Mouse (Mus musculus) kidney, embryonic 15.5 days (tissue): ENCODE data around the gene Cnn3. TPM values are rescaled to one million over a fixed set of nuclear protein-coding genes. Genes with fewer than 3 reads are reported as not detected.

Experiments used
- ATAC-seq: fragments of 200-750 bp; cut with Nextera tagmentation; replicated peaks from 2 replicates; pipeline ENCODE4 v1.8.0; 2017; ENCODE audit warnings: moderate TSS enrichment; ENCODE audit not compliant: low FRiP score
- H3K27ac ChIP-seq: fragments of 300-500 bp; sonication (generic); 2 replicates; pipeline ENCODE4 v1.5.1; 2015; ENCODE audit warnings: mild to moderate bottlenecking, inconsistent platforms
- H3K27me3 ChIP-seq: fragments of 300-500 bp; sonication (generic); 2 replicates; pipeline ENCODE4 v1.6.1; 2015; ENCODE audit warnings: inconsistent platforms
- H3K36me3 ChIP-seq: fragments of 300-500 bp; sonication (generic); 2 replicates; pipeline ENCODE4 v1.6.1; 2015; ENCODE audit warnings: inconsistent platforms
- H3K4me1 ChIP-seq: fragments of 300-500 bp; sonication (generic); 2 replicates; pipeline ENCODE4 v1.6.1; 2015; ENCODE audit warnings: inconsistent platforms
- H3K4me2 ChIP-seq: fragments of 300-500 bp; sonication (generic); 2 replicates; pipeline ENCODE4 v1.6.1; 2015; ENCODE audit warnings: moderate library complexity, mild to moderate bottlenecking, inconsistent platforms
- H3K4me3 ChIP-seq: fragments of 300-500 bp; sonication (generic); replicated peaks from 2 replicates; pipeline ENCODE4 v1.5.1; 2015; ENCODE audit warnings: mild to moderate bottlenecking, inconsistent platforms
- H3K9ac ChIP-seq: fragments of 300-500 bp; sonication (generic); 2 replicates; pipeline ENCODE4 v1.6.1; 2015; ENCODE audit warnings: mild to moderate bottlenecking, inconsistent platforms
- H3K9me3 ChIP-seq: fragments of 300-500 bp; sonication (generic); replicated peaks from 2 replicates; pipeline ENCODE4 v1.6.1; 2016; ENCODE audit warnings: inconsistent platforms
- WGBS: fragments of 180-500 bp; shearing (Covaris S2); methylation state at CpG from one replicate; pipeline ENCODE4 v1.1.7; 2015; ENCODE audit warnings: mixed read lengths; 5-methylcytosine and 5-hydroxymethylcytosine counted together
- polyA plus RNA-seq: library from polyadenylated mRNA; unstranded; fragments of >200 nt; fragmentation: Nextera tagmentation; extraction: Ambion mirVana; gene quantifications from 2 replicates; pipeline ENCODE4 v1.2.1, GENCODE M21; 2015

Cnn3 gene
- polyA plus RNA-seq, 1 experiment from 2014 or later = 612 TPM

DNA sequence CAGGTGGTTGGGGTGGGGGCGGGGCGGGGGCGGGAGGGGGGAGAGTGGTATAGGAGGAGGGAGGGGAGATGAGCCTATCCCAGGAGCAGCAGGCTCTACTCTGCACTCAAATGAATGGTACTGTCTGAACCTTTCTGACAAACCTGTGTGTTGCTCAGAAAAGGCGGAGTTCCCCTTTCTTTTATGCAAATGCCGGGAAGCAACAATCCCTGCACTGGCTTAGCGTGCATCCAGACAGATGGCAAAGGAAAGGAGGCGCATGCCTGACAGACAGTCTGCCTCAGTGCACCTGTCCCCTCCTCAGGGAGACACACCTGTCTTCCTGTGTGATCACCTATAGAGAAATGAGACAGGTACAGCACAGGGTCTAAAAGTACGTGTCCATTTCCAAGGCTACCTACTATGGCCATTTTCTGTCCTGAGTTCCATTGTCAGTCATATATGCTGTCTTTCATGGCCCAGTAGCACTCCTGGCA, 54.7 kb downstream of the Cnn3 start:
- 69% methylated on average over 8 of the region's 8 CpGs for WGBS
- Histone ChIP-seq H3K4me1 (peaks cover 23% of the 10 kb centered on the region), H3K36me3 (no peaks in the 10 kb centered on the region), H3K27me3 (peaks cover 3% of the 10 kb centered on the region; the same call in 1 of the 2 replicates), H3K9ac (no peak overlapping the region), H3K4me3 (no peak overlapping the region), H3K27ac (no peak overlapping the region), H3K4me2 (no peak overlapping the region), H3K9me3 (no peaks in the 10 kb centered on the region)
- ATAC-seq = peak; percentile 33; the same call in 1 of the 2 replicates

DNA sequence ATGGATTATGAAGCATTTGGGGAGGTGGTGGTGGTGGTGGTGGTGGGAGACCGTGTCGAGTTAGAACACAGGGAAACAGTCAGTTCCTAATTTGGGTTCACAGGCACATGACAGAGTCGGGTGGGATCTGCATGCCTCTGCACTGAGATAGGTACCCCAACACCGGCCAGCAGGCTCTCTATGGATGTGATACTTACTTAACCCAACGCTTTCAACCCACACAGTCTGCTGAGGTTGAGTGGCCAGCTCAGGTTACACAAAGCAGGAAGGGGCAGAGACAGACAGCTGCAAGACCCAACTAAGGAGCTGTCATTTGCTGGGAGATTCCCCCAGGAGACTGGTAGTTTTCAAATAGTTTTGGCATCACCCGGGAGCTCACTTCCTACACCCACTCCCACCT, 55.3 kb downstream of the Cnn3 start:
- H3K9ac ChIP-seq = no peak overlapping the region
- H3K4me3 ChIP-seq = no peak overlapping the region
- H3K4me2 ChIP-seq = no peak overlapping the region
- peak; percentile 76 for ATAC-seq
- no peak overlapping the region for H3K27ac ChIP-seq
- WGBS = 22% methylated on average over 6 of the region's 6 CpGs
- H3K27me3 ChIP-seq = peaks cover 3% of the 10 kb centered on the region; the same call in 1 of the 2 replicates
- no peaks in the 10 kb centered on the region for H3K9me3 ChIP-seq
- H3K4me1 ChIP-seq = peaks cover 23% of the 10 kb centered on the region
- no peaks in the 10 kb centered on the region for H3K36me3 ChIP-seq

- WGBS = 26% methylated on average over 25 of the region's 25 CpGs
- H3K9ac ChIP-seq = no peak overlapping the region
- H3K4me3 ChIP-seq = no peak overlapping the region
- no peak overlapping the region for H3K27ac ChIP-seq
- ATAC-seq = no peak
- no peaks in the 10 kb centered on the region for H3K9me3 ChIP-seq
- peak overlapping the region; percentile 20; the same call in 1 of the 2 replicates for H3K4me2 ChIP-seq
- H3K4me1 ChIP-seq = peaks cover 23% of the 10 kb centered on the region
- no peaks in the 10 kb centered on the region for H3K36me3 ChIP-seq
- peaks cover 3% of the 10 kb centered on the region; the same call in 1 of the 2 replicates for H3K27me3 ChIP-seq
Measured at GRCm38 (mm10) chr3:121483266-121484161, 57.2 kb downstream of the Cnn3 start.

DNA sequence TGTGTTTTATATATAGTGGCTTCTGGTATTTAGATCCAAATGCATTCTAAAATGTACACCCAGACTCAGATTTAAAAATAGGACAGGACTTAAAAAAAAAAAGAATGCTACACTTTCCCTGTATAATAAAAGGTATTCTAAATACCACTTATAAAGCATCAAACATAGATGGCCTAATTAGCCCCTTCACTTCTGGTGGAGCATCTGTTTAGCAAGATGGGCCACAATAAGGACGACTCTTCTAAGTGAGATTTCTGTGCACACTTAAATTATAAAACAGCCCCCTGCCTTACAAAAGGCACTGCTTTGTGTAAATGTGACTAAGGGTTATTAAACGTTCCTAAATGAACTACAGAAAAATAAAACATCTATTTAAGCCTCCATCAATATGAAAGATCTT, 58.9 kb downstream of the Cnn3 start:
- no peaks in the 10 kb centered on the region for H3K9me3 ChIP-seq
- H3K9ac ChIP-seq = no peak overlapping the region
- 69% methylated on average over 2 of the region's 2 CpGs for WGBS
- peaks cover 33% of the 10 kb centered on the region for H3K4me1 ChIP-seq
- no peak overlapping the region for H3K4me2 ChIP-seq
- ATAC-seq = no peak
- no peak overlapping the region for H3K4me3 ChIP-seq
- no peak overlapping the region for H3K27ac ChIP-seq
- peaks cover 3% of the 10 kb centered on the region; the same call in 1 of the 2 replicates for H3K27me3 ChIP-seq
- H3K36me3 ChIP-seq = no peaks in the 10 kb centered on the region

- 64% methylated on average over 12 of the region's 12 CpGs for WGBS
- H3K9me3 ChIP-seq = no peaks in the 10 kb centered on the region
- H3K4me3 ChIP-seq = no peak overlapping the region
- no peaks in the 10 kb centered on the region for H3K27me3 ChIP-seq
- no peak; the same call in 1 of the 2 replicates for ATAC-seq
- H3K9ac ChIP-seq = no peak overlapping the region
- H3K36me3 ChIP-seq = no peaks in the 10 kb centered on the region
- peaks cover 23% of the 10 kb centered on the region for H3K4me1 ChIP-seq
- no peak overlapping the region for H3K4me2 ChIP-seq
- H3K27ac ChIP-seq = peak overlapping the region; percentile 49
Measured at GRCm38 (mm10) chr3:121489462-121490118, 63.3 kb downstream of the Cnn3 start.

- Histone ChIP-seq H3K36me3 (no peaks in the 10 kb centered on the region), H3K4me2 (no peak overlapping the region), H3K27ac (0 out of 2 replicates have a peak overlapping the region, but pooled peaks have one; percentile 15), H3K9me3 (0 out of 2 replicates have a peak, but pooled peaks cover 4% of the 10 kb centered on the region), H3K27me3 (no peaks in the 10 kb centered on the region), H3K4me1 (peaks cover 23% of the 10 kb centered on the region), H3K9ac (no peak overlapping the region), H3K4me3 (no peak overlapping the region)
- ATAC-seq = no peak
- 41% methylated on average over 5 of the region's 5 CpGs for WGBS
Measured at GRCm38 (mm10) chr3:121490941-121491340, 64.6 kb downstream of the Cnn3 start.

- no peak overlapping the region for H3K4me3 ChIP-seq
- peaks cover 23% of the 10 kb centered on the region for H3K4me1 ChIP-seq
- WGBS = 24% methylated on average over 5 of the region's 5 CpGs
- ATAC-seq = no peak
- no peak overlapping the region for H3K27ac ChIP-seq
- 0 out of 2 replicates have a peak, but pooled peaks cover 4% of the 10 kb centered on the region for H3K9me3 ChIP-seq
- H3K27me3 ChIP-seq = no peaks in the 10 kb centered on the region
- no peak overlapping the region for H3K4me2 ChIP-seq
- H3K9ac ChIP-seq = no peak overlapping the region
- H3K36me3 ChIP-seq = no peaks in the 10 kb centered on the region
Measured at GRCm38 (mm10) chr3:121492026-121492425, 65.7 kb downstream of the Cnn3 start.

DNA sequence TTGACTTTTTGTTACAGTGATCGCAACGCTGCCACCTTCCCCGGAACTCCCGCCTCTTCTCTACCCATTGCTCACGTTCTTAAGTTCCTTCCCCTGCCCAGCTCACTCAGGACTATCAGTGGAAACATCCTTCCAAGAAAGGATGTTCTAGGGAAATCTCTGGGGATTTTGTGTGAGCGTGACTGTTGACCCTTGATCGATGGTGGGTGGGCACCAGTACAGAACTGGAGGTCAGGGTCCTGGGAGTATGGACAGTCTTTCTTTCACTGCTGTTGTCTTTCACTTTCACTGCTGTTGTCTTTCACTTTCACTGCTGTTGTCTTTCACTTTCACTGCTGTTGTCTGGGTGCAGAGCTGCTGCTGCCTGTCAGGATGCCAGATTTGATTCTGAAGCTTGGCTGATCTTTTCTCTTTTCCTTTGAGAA, 67.7 kb downstream of the Cnn3 start:
- ATAC-seq = no peak
- no peak overlapping the region for H3K27ac ChIP-seq
- WGBS = 69% methylated on average over 7 of the region's 7 CpGs
- no peak overlapping the region for H3K4me3 ChIP-seq
- H3K9me3 ChIP-seq = 0 out of 2 replicates have a peak, but pooled peaks cover 4% of the 10 kb centered on the region
- no peaks in the 10 kb centered on the region for H3K36me3 ChIP-seq
- H3K9ac ChIP-seq = no peak overlapping the region
- peaks cover 23% of the 10 kb centered on the region for H3K4me1 ChIP-seq
- H3K4me2 ChIP-seq = no peak overlapping the region
- no peaks in the 10 kb centered on the region for H3K27me3 ChIP-seq

- 59% methylated on average over 10 of the region's 10 CpGs for WGBS
- Histone ChIP-seq H3K27ac (no peak overlapping the region), H3K4me1 (peaks cover 6% of the 10 kb centered on the region; the same call in 1 of the 2 replicates), H3K27me3 (no peaks in the 10 kb centered on the region), H3K36me3 (no peaks in the 10 kb centered on the region), H3K4me2 (no peak overlapping the region), H3K9ac (no peak overlapping the region), H3K4me3 (no peak overlapping the region), H3K9me3 (0 out of 2 replicates have a peak, but pooled peaks cover 2% of the 10 kb centered on the region)
- peak; percentile 54; the same call in 1 of the 2 replicates for ATAC-seq
Measured at GRCm38 (mm10) chr3:121500225-121500624, 73.9 kb downstream of the Cnn3 start.

GRCm38 (mm10) chr3:121500734-121501133, 74.4 kb downstream of the Cnn3 start:
- no peak overlapping the region for H3K27ac ChIP-seq
- 87% methylated on average over 5 of the region's 5 CpGs for WGBS
- no peak overlapping the region for H3K4me3 ChIP-seq
- H3K4me2 ChIP-seq = no peak overlapping the region
- peaks cover 7% of the 10 kb centered on the region; the same call in 1 of the 2 replicates for H3K4me1 ChIP-seq
- no peaks in the 10 kb centered on the region for H3K36me3 ChIP-seq
- ATAC-seq = no peak
- H3K9me3 ChIP-seq = no peaks in the 10 kb centered on the region
- H3K9ac ChIP-seq = no peak overlapping the region
- no peaks in the 10 kb centered on the region for H3K27me3 ChIP-seq

- H3K27me3 ChIP-seq = no peaks in the 10 kb centered on the region
- ATAC-seq = no peak
- no peak overlapping the region for H3K27ac ChIP-seq
- no peaks in the 10 kb centered on the region for H3K36me3 ChIP-seq
- no peaks in the 10 kb centered on the region for H3K9me3 ChIP-seq
- peaks cover 7% of the 10 kb centered on the region; the same call in 1 of the 2 replicates for H3K4me1 ChIP-seq
- H3K4me2 ChIP-seq = no peak overlapping the region
- H3K4me3 ChIP-seq = no peak overlapping the region
- no peak overlapping the region for H3K9ac ChIP-seq
- WGBS = 79% methylated on average over 8 of the region's 8 CpGs
Measured at GRCm38 (mm10) chr3:121504927-121505487, 78.7 kb downstream of the Cnn3 start.
